Mouse (Mus musculus) gastrocnemius, adult 2 months (tissue): ENCODE measurements around the gene Gm10310. TPM values are rescaled to one million over a fixed set of nuclear protein-coding genes. Genes with fewer than 3 reads are reported as not detected.
"Not testable (repeated sequence)": the region's sequence is repeated elsewhere in the genome, so short reads cannot be mapped to it uniquely, and the experiment has no call there.

Source experiments
- DNase-seq: peaks from one replicate; pipeline ENCODE4 v3.0.0; 2022
- H3K27ac ChIP-seq: fragments of 200-600 bp; 2 replicates; pipeline ENCODE4 v1.8.1; 2022; ENCODE audit warnings: mild to moderate bottlenecking
- H3K4me3 ChIP-seq: fragments of 200-600 bp; 2 replicates; pipeline ENCODE4 v1.8.1; 2022; ENCODE audit warnings: mild to moderate bottlenecking, moderate library complexity
- CTCF ChIP-seq: fragments of 200-600 bp; IDR thresholded peaks from 2 replicates; pipeline ENCODE4 v1.8.1; 2022; ENCODE audit warnings: antibody characterized with exemption, mild to moderate bottlenecking, moderate library complexity
- intact Hi-C: fragments of 180-260 bp; cut with DNase I; formaldehyde crosslinking; loops from one replicate; pipeline ENCODE4 v1.15.1; 2025
- long read RNA-seq, 2 experiments: library from polyadenylated mRNA; stranded (forward); transcript quantifications; one replicate each; pipeline ENCODE4 v2.0.0; 2021
- total RNA-seq, 2 experiments: library from RNA; stranded (reverse); gene quantifications; 2 replicates each; pipeline ENCODE4 v1.2.3; 2021

Gene Gm10310
- not detected for total RNA-seq
- long read RNA-seq, experiment 1 = 0 reads
- long read RNA-seq, experiment 2 = 0 reads

- H3K4me3 ChIP-seq, H3K27ac ChIP-seq, intact Hi-C loops, DNase-seq: not testable (repeated sequence)
Measured at GRCm38 (mm10) chr10:129984962-129985361, at the start of gene Gm10310. Gm10310 (minus strand) TSS chr10:129985062.

DNA sequence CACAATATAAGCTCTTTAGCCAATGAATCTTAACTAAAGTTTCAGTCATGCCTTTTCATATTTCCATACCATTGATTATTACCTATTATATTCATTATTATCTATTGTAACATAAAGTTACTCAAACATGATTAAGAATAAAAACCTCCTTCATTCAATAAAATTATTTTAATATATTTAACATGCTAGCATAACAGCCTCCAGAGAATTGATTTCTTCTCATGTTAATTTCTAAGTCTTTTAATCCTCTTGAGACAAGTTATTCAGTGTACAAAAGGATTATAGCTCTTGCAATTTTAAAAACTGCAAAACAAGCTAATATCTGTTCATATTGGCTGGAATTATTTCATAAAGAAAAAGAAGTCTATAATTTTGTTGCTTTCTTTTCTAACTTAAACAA is 45.2 kb upstream of the Gm10310 start, which contains the start of gene Olfr821:
Gene Olfr821 (plus strand): TSS at position 301 of the 400 bp plus-strand sequence.
- TF ChIP-seq CTCF = no peak
- no peak within 1 kb of the TSS for H3K27ac ChIP-seq
- intact Hi-C loops = no loop called here
- H3K4me3 ChIP-seq = no peak within 1 kb of the TSS
- no peak for DNase-seq

DNA sequence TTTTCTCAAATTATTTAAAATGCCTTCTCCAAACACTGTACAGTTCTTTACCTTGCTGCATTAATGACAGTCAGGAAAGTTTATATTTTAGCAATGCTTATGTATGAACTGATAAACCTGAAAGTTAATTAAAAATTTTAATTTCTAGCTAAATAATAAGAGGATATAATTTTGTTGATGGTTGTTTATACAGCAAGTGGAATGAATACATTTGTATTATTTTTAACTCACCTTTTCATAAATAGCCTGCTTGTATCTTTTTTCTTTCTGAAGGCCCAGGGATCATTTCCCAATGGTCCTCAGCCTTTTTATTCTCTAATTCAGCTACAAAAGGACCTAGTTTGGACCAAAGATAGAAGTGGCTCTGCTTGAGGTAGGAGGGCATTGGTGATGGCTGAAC is 27.5 kb upstream of the Gm10310 start, which contains the start of gene Olfr820:
Gene Olfr820 (plus strand): TSS at position 301 of the 400 bp plus-strand sequence.
- no peak within 1 kb of the TSS for H3K4me3 ChIP-seq
- DNase-seq = no peak
- intact Hi-C loops = no loop called here
- no peak within 1 kb of the TSS for H3K27ac ChIP-seq
- TF ChIP-seq CTCF = no peak

GRCm38 (mm10) chr10:130005366-130005765 is 20.5 kb upstream of the Gm10310 start:
- intact Hi-C loops, H3K4me3 ChIP-seq, DNase-seq: not testable (repeated sequence)

GRCm38 (mm10) chr10:130004104-130004503 is 19.2 kb upstream of the Gm10310 start:
- DNase-seq, H3K4me3 ChIP-seq, intact Hi-C loops, H3K27ac ChIP-seq: not testable (repeated sequence)

More at GRCm38 (mm10) chr10:130005366-130005765, 20.5 kb upstream of the Gm10310 start:
- not testable (repeated sequence) for H3K27ac ChIP-seq

DNA sequence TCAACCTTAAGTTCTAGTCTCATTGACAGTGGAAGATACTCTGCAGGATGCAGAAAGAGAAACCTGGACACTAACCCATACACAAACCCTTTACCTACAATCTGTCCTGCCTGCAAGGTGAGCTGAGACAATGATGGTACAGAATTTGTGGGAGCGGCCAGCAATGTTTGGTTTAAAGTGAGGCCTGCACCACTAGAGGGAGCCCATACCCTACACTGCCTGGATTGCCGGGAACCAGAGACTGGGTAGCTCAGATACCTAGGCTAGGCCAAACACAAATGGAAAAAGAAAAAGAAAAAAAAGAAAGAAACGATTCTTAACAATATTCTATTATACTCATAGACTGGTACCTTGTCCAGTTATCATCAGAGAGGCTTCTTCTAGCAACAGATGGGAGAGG is 3.0 kb downstream of the Gm10310 start:
- H3K4me3 ChIP-seq, DNase-seq, H3K27ac ChIP-seq, intact Hi-C loops: not testable (repeated sequence)

DNA sequence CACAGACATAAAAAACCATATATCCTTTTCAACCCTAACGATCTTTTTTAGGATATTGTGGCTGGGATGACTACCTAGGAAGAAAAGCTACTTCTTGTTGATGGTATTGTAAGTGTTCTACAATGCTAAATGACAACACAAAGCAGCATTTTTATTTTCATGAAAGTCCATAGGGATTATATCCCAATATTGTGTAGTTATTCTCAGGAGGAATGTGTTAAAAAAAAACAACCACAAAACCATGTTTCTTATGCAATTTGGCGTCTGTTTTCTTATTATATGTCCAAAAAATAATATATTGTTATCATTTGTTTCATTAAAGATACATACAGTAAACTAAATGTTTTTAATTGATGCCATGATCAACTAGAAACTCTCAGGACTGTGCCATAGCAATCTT is 8.8 kb downstream of the Gm10310 start, which contains the start of gene Olfr247:
Gene Olfr247 (minus strand): TSS at position 101 of the 400 bp plus-strand sequence.
- H3K27ac ChIP-seq, H3K4me3 ChIP-seq, DNase-seq, intact Hi-C loops: not testable (repeated sequence)

DNA sequence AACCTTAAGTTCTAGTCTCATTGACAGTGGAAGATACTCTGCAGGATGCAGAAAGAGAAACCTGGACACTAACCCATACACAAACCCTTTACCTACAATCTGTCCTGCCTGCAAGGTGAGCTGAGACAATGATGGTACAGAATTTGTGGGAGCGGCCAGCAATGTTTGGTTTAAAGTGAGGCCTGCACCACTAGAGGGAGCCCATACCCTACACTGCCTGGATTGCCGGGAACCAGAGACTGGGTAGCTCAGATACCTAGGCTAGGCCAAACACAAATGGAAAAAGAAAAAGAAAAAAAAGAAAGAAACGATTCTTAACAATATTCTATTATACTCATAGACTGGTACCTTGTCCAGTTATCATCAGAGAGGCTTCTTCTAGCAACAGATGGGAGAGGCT is 11.9 kb downstream of the Gm10310 start:
- intact Hi-C loops = not testable (repeated sequence)

DNA sequence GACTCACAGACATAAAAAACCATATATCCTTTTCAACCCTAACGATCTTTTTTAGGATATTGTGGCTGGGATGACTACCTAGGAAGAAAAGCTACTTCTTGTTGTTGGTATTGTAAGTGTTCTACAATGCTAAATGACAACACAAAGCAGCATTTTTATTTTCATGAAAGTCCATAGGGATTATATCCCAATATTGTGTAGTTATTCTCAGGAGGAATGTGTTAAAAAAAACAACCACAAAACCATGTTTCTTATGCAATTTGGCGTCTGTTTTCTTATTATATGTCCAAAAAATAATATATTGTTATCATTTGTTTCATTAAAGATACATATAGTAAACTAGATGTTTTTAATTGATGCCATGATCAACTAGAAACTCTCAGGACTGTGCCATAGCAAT is 17.7 kb downstream of the Gm10310 start, which contains the start of gene Olfr819:
Gene Olfr819 (minus strand): TSS at position 101 of the 400 bp plus-strand sequence.
- H3K27ac ChIP-seq, DNase-seq, H3K4me3 ChIP-seq, intact Hi-C loops: not testable (repeated sequence)

More for the DNA sequence above, 11.9 kb downstream of the Gm10310 start:
- not testable (repeated sequence) for DNase-seq, H3K27ac ChIP-seq, H3K4me3 ChIP-seq

DNA sequence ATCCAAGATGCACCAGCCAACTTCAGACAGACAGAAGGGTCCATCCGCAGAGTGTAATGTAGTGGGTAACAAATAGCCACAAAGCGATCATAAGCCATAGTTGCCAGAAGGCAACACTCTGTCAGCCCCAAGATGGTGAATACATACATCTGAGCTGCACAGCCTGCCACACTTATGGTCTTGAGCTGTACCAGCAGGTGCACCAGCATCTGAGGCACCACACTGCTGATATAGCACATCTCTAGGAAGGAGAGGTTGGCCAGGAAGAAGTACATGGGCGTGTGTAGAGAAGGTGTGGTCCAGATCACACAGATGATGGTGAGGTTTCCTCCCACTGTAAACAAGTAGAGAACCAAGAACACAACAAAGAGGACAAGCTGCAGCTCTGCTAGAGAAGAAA is 18.6 kb downstream of the Gm10310 start:
- H3K27ac ChIP-seq, H3K4me3 ChIP-seq, intact Hi-C loops, DNase-seq: not testable (repeated sequence)

DNA sequence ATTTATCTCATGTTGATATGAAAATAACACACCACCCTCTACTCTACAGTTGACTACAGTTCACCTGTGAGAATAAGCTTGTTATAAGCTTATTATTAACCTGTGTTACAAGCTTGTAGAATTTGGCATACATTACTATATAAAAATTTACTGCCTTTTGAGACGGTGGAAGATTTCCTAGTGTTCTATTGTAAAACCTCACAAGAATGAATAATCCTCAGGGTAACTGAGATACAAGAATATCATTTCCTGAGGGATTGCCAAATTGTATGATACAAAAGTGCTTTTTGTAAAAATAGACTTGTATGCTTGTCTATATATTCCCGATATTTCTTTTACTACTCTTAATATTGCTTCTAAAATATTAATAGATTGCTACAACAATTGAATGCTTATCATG is 35.9 kb downstream of the Gm10310 start, which contains the start of gene Olfr818:
Gene Olfr818 (minus strand): TSS at position 101 of the 400 bp plus-strand sequence.
- intact Hi-C loops = no loop called here
- no peak for TF ChIP-seq CTCF
- no peak within 1 kb of the TSS for H3K27ac ChIP-seq

More for the DNA sequence above, 35.9 kb downstream of the Gm10310 start, which contains the start of gene Olfr818:
- H3K4me3 ChIP-seq = no peak within 1 kb of the TSS
- DNase-seq = no peak

Other genes starting within 250 kb of the Gm10310 start
- not detected for gene Olfr806, start 243.1 kb downstream of the Gm10310 start, total RNA-seq
- not detected for gene Olfr807, start 227.3 kb downstream of the Gm10310 start, total RNA-seq
- not detected for gene Olfr808, start 219.6 kb downstream of the Gm10310 start, total RNA-seq
- not detected for gene Olfr809, start 210.4 kb downstream of the Gm10310 start, total RNA-seq
- not detected for gene Olfr810, start 190.1 kb downstream of the Gm10310 start, total RNA-seq
- gene Olfr811, start 180.7 kb downstream of the Gm10310 start, total RNA-seq = not detected
- gene Olfr812, start 139.0 kb downstream of the Gm10310 start, total RNA-seq = not detected
- gene Olfr813, start 129.7 kb downstream of the Gm10310 start, total RNA-seq = not detected
- not detected for gene Olfr814, start 105.2 kb downstream of the Gm10310 start, total RNA-seq
- gene Olfr815, start 79.2 kb downstream of the Gm10310 start, total RNA-seq = not detected
- not detected for gene Olfr816, start 69.5 kb downstream of the Gm10310 start, total RNA-seq
- gene Olfr818, start 36.0 kb downstream of the Gm10310 start, total RNA-seq = not detected
- not detected for gene Olfr819, start 17.8 kb downstream of the Gm10310 start, total RNA-seq
- not detected for gene Olfr247, start 8.9 kb downstream of the Gm10310 start, total RNA-seq
- gene Olfr820, start 27.6 kb upstream of the Gm10310 start, total RNA-seq = not detected
- not detected for gene Olfr821, start 45.3 kb upstream of the Gm10310 start, total RNA-seq
- gene Olfr822, start 86.1 kb upstream of the Gm10310 start, total RNA-seq = not detected
- gene Olfr823, start 130.3 kb upstream of the Gm10310 start, total RNA-seq = not detected
- gene Olfr824, start 144.9 kb upstream of the Gm10310 start, total RNA-seq = not detected
- not detected for gene Olfr825, start 181.7 kb upstream of the Gm10310 start, total RNA-seq
- gene Olfr826, start 199.1 kb upstream of the Gm10310 start, total RNA-seq = not detected
- gene Olfr827, start 229.3 kb upstream of the Gm10310 start, total RNA-seq = not detected